Mouse (Mus musculus) heart, embryonic 11.5 days (tissue): ENCODE results near the gene Msi1. TPM values are rescaled to one million over a fixed set of nuclear protein-coding genes. Genes with fewer than 3 reads are reported as not detected.

Experiments
- ATAC-seq: fragments of 200-750 bp; cut with Nextera tagmentation; replicated peaks from 2 replicates; pipeline ENCODE4 v1.8.0; 2017; ENCODE audit warnings: moderate library complexity; ENCODE audit not compliant: insufficient number of reproducible peaks, low FRiP score, low TSS enrichment
- H3K27ac ChIP-seq: fragments of 300-500 bp; sonication (generic); 2 replicates; pipeline ENCODE4 v1.5.1; 2014; ENCODE audit warnings: mild to moderate bottlenecking, low read depth, low read length
- H3K27me3 ChIP-seq: fragments of 300-500 bp; sonication (generic); 2 replicates; pipeline ENCODE4 v1.6.1; 2014; ENCODE audit warnings: mild to moderate bottlenecking, low read length, mixed read lengths; ENCODE audit not compliant: control insufficient read depth, insufficient read depth
- H3K36me3 ChIP-seq: fragments of 300-500 bp; sonication (generic); 2 replicates; pipeline ENCODE4 v1.6.1; 2014; ENCODE audit warnings: mild to moderate bottlenecking, low read length, moderate library complexity, mixed read lengths; ENCODE audit not compliant: control insufficient read depth, insufficient read depth
- H3K4me1 ChIP-seq: fragments of 300-500 bp; sonication (generic); 2 replicates; pipeline ENCODE4 v1.6.1; 2014; ENCODE audit warnings: low read length; ENCODE audit not compliant: control insufficient read depth, insufficient read depth
- H3K4me2 ChIP-seq: fragments of 300-500 bp; sonication (generic); 2 replicates; pipeline ENCODE4 v1.6.1; 2014; ENCODE audit warnings: mild to moderate bottlenecking, moderate library complexity
- H3K4me3 ChIP-seq: fragments of 300-500 bp; sonication (generic); 2 replicates; pipeline ENCODE4 v1.5.1; 2014; ENCODE audit warnings: low read depth, low read length
- H3K9ac ChIP-seq: fragments of 300-500 bp; sonication (generic); 2 replicates; pipeline ENCODE4 v1.6.1; 2014; ENCODE audit warnings: mild to moderate bottlenecking, low read depth, low read length, moderate library complexity
- H3K9me3 ChIP-seq: fragments of 300-500 bp; sonication (generic); replicated peaks from 2 replicates; pipeline ENCODE4 v1.6.1; 2016; ENCODE audit warnings: low read length; ENCODE audit not compliant: control insufficient read depth
- WGBS: fragments of 180-500 bp; shearing (Covaris S2); extraction: QIAGEN DNeasy Blood & Tissue Kit; methylation state at CpG from one replicate; pipeline ENCODE4 v1.1.7; 2014; ENCODE audit not compliant: insufficient replicate concordance; 5-methylcytosine and 5-hydroxymethylcytosine counted together
- polyA plus RNA-seq: library from polyadenylated mRNA; unstranded; fragments of >200 nt; fragmentation: Nextera tagmentation; extraction: Ambion mirVana; gene quantifications from 2 replicates; pipeline ENCODE4 v1.2.1, GENCODE M21; 2014

The Msi1 gene
- polyA plus RNA-seq, 1 experiment from 2014 or later = 9.4 TPM

GRCm38 (mm10) chr5:115470766-115471531 lies 41.5 kb downstream of the Msi1 start:
- Histone ChIP-seq H3K36me3 (no peaks in the 10 kb centered on the region), H3K27ac (no peak overlapping the region), H3K9ac (no peak overlapping the region), H3K27me3 (no peaks in the 10 kb centered on the region), H3K4me2 (peak overlapping the region; percentile 31), H3K9me3 (no peaks in the 10 kb centered on the region), H3K4me3 (no peak overlapping the region), H3K4me1 (no peaks in the 10 kb centered on the region)
- WGBS = 35% methylated on average over 20 of the region's 20 CpGs
- ATAC-seq = no peak

GRCm38 (mm10) chr5:115473191-115473590 lies 43.8 kb downstream of the Msi1 start:
- Histone ChIP-seq H3K27ac (no peak overlapping the region), H3K9me3 (no peaks in the 10 kb centered on the region), H3K4me3 (no peak overlapping the region), H3K4me2 (no peak overlapping the region), H3K36me3 (no peaks in the 10 kb centered on the region), H3K9ac (no peak overlapping the region), H3K27me3 (no peaks in the 10 kb centered on the region), H3K4me1 (no peaks in the 10 kb centered on the region)
- WGBS = 75% methylated on average over 10 of the region's 10 CpGs
- ATAC-seq = no peak

GRCm38 (mm10) chr5:115474174-115474828 lies 44.9 kb downstream of the Msi1 start:
- Histone ChIP-seq H3K9me3 (no peaks in the 10 kb centered on the region), H3K27ac (no peak overlapping the region), H3K4me1 (no peaks in the 10 kb centered on the region), H3K4me3 (no peak overlapping the region), H3K4me2 (peak overlapping the region; percentile 31), H3K9ac (no peak overlapping the region), H3K27me3 (peaks cover under 1% of the 10 kb centered on the region; the same call in 1 of the 2 replicates), H3K36me3 (no peaks in the 10 kb centered on the region)
- 60% methylated on average over 22 of the region's 22 CpGs for WGBS
- no peak for ATAC-seq

GRCm38 (mm10) chr5:115475337-115476106 lies 46.1 kb downstream of the Msi1 start:
- no peak overlapping the region for H3K27ac ChIP-seq
- H3K9me3 ChIP-seq = no peaks in the 10 kb centered on the region
- no peaks in the 10 kb centered on the region for H3K4me1 ChIP-seq
- H3K27me3 ChIP-seq = peaks cover 10% of the 10 kb centered on the region
- peak overlapping the region; percentile 52 for H3K9ac ChIP-seq
- peak; percentile 65; the same call in 1 of the 2 replicates for ATAC-seq
- peak overlapping the region; percentile 40 for H3K4me3 ChIP-seq
- no peaks in the 10 kb centered on the region for H3K36me3 ChIP-seq
- WGBS = 10% methylated on average over 22 of the region's 22 CpGs
- peak overlapping the region; percentile 71 for H3K4me2 ChIP-seq

- WGBS = 31% methylated on average over 12 of the region's 12 CpGs
- Histone ChIP-seq H3K9ac (peak overlapping the region; percentile 52; the same call in 1 of the 2 replicates), H3K9me3 (no peaks in the 10 kb centered on the region), H3K27ac (no peak overlapping the region), H3K4me1 (no peaks in the 10 kb centered on the region), H3K4me2 (peak overlapping the region; percentile 71), H3K4me3 (peak overlapping the region; percentile 40), H3K27me3 (peaks cover 12% of the 10 kb centered on the region), H3K36me3 (no peaks in the 10 kb centered on the region)
- no peak for ATAC-seq
Observed at GRCm38 (mm10) chr5:115476107-115476727, 46.8 kb downstream of the Msi1 start.

GRCm38 (mm10) chr5:115479561-115479960 lies 50.2 kb downstream of the Msi1 start:
- ATAC-seq = no peak
- 39% methylated on average over 15 of the region's 15 CpGs for WGBS
- H3K9me3 ChIP-seq = no peaks in the 10 kb centered on the region
- no peak overlapping the region for H3K9ac ChIP-seq
- no peaks in the 10 kb centered on the region for H3K36me3 ChIP-seq
- no peak overlapping the region for H3K4me3 ChIP-seq
- peaks cover 22% of the 10 kb centered on the region for H3K27me3 ChIP-seq
- peaks cover 3% of the 10 kb centered on the region; the same call in 1 of the 2 replicates for H3K4me1 ChIP-seq
- H3K4me2 ChIP-seq = peak overlapping the region; percentile 60; the same call in 1 of the 2 replicates
- H3K27ac ChIP-seq = no peak overlapping the region

GRCm38 (mm10) chr5:115480101-115480500 lies 50.7 kb downstream of the Msi1 start:
- Histone ChIP-seq H3K27ac (no peak overlapping the region), H3K36me3 (no peaks in the 10 kb centered on the region), H3K4me2 (peak overlapping the region; percentile 60), H3K4me3 (peak overlapping the region; percentile 34), H3K9ac (peak overlapping the region; percentile 56; the same call in 1 of the 2 replicates), H3K27me3 (peaks cover 22% of the 10 kb centered on the region), H3K4me1 (peaks cover 7% of the 10 kb centered on the region), H3K9me3 (no peaks in the 10 kb centered on the region)
- no peak for ATAC-seq
- WGBS = 17% methylated on average over 27 of the region's 27 CpGs
